Comparison of ENCODE assay signal across 24 mouse cellular contexts in genomic region chr2:134308092-134308491, GRCm38 (mm10).
DNase-seq lines count a peak whose midpoint lies in the region; ATAC-seq lines count a peak whose summit lies in the region.
"Had no signal": no experiment of that assay in that cellular context is flagged by ENCODE, and none has a peak within 500 bp of the region (broad histone marks: within the 10 kb centered on the region; RNA-seq: fewer than 3 reads in every experiment).

No protein-coding gene starts in this region.

- DNase-seq in kidney, adult 9 months, result peak; percentile 5
- no peak for DNase-seq in kidney, postnatal 25 days
- no peak for DNase-seq in kidney, postnatal 14 days
- DNase-seq in fat pad, adult 2 months (ENCODE audit: extremely low read depth, low read depth, low spot score), result peak; percentile 46
- DNase-seq in heart, postnatal 4 days, result no peak
- DNase-seq: adrenal gland, adult 2 months; adrenal gland, postnatal 14 days; cerebellum, adult 11 months; cerebellum, adult 2 months; cerebellum, adult 9-11 months; cerebellum, postnatal 25 days; gastrocnemius, postnatal 25 days; heart, adult 18-20 months; heart, postnatal 10 days; heart, postnatal 36 days had no signal

- H3K4me2 ChIP-seq in kidney, embryonic 16.5 days (replicated peaks; ENCODE audit: low read depth, low read length), result no peak overlapping the region
- H3K4me2 ChIP-seq: embryonic facial prominence, embryonic 15.5 days; forebrain, embryonic 12.5 days; forebrain, embryonic 15.5 days; heart, embryonic 12.5 days; heart, embryonic 15.5 days; hindbrain, embryonic 14.5 days had no signal

- no peak overlapping the region for H3K4me3 ChIP-seq in kidney, embryonic 16.5 days (ENCODE audit: low read length)
- H3K4me3 ChIP-seq: embryonic facial prominence, embryonic 15.5 days; forebrain, embryonic 12.5 days; forebrain, embryonic 15.5 days; heart, embryonic 12.5 days; heart, embryonic 15.5 days had no signal

- no peak overlapping the region for H3K9ac ChIP-seq in kidney, embryonic 16.5 days (replicated peaks; ENCODE audit: low read length)
- H3K9ac ChIP-seq: embryonic facial prominence, embryonic 15.5 days; forebrain, embryonic 12.5 days; forebrain, embryonic 15.5 days; heart, embryonic 12.5 days; heart, embryonic 15.5 days; hindbrain, embryonic 14.5 days had no signal

- H3K27me3 ChIP-seq in kidney, embryonic 16.5 days (ENCODE audit: insufficient read depth, low read length), result no peaks in the 10 kb centered on the region
- H3K27me3 ChIP-seq: embryonic facial prominence, embryonic 15.5 days; forebrain, embryonic 12.5 days; forebrain, embryonic 15.5 days; heart, embryonic 12.5 days; heart, embryonic 15.5 days had no signal

- no peak overlapping the region for H3K27ac ChIP-seq in kidney, embryonic 16.5 days (ENCODE audit: low read length)
- H3K27ac ChIP-seq: embryonic facial prominence, embryonic 15.5 days; forebrain, embryonic 12.5 days; forebrain, embryonic 15.5 days; heart, embryonic 15.5 days; hindbrain, embryonic 14.5 days; hindbrain, postnatal 0 days had no signal

- H3K9me3 ChIP-seq in kidney, embryonic 16.5 days (ENCODE audit: low read length), result no peaks in the 10 kb centered on the region
- H3K9me3 ChIP-seq: embryonic facial prominence, embryonic 15.5 days; forebrain, embryonic 12.5 days; forebrain, embryonic 15.5 days; heart, embryonic 12.5 days; heart, embryonic 15.5 days had no signal

- no peaks in the 10 kb centered on the region for H3K36me3 ChIP-seq in kidney, embryonic 16.5 days (ENCODE audit: insufficient read depth, low read length)
- H3K36me3 ChIP-seq: embryonic facial prominence, embryonic 15.5 days; forebrain, embryonic 12.5 days; forebrain, embryonic 15.5 days; heart, embryonic 12.5 days; heart, embryonic 15.5 days had no signal

- WGBS in kidney, embryonic 16.5 days, result 65% methylated on average over 3 of the region's 3 CpGs

- no peaks in the 10 kb centered on the region for H3K4me1 ChIP-seq in kidney, embryonic 16.5 days (ENCODE audit: insufficient read depth, low read length)
- H3K4me1 ChIP-seq: embryonic facial prominence, embryonic 15.5 days; forebrain, embryonic 12.5 days; forebrain, embryonic 15.5 days; heart, embryonic 12.5 days; heart, embryonic 15.5 days had no signal

- peak; percentile 46; the same call in 1 of the 2 replicates for ATAC-seq in kidney, embryonic 16.5 days (ENCODE audit: low FRiP score, low TSS enrichment)
- ATAC-seq: CD4-positive, CD25-positive, alpha-beta regulatory T cell, adult 4 months; forebrain, embryonic 15.5 days; hindbrain, postnatal 0 days had no signal

Comparison
In these comparisons a context has a peak if more than half of its experiments do, and no peak if none do; other contexts are left out.
1. DNase-seq: peak in kidney, adult 9 months (single experiment) and fat pad, adult 2 months (single experiment); none in kidney, postnatal 25 days (0 of 2), kidney, postnatal 14 days (single experiment) and heart, postnatal 4 days (single experiment).